Mouse (Mus musculus) erythroblast, adult 5-6 weeks (primary cell): ENCODE measurements around the gene Sppl3. TPM values are rescaled to one million over a fixed set of nuclear protein-coding genes. Genes with fewer than 3 reads are reported as not detected.

ENCODE experiments used
- ATAC-seq: replicated peaks from 2 replicates; pipeline ENCODE4 v1.8.0; 2016; ENCODE audit warnings: moderate number of reproducible peaks, mild to moderate bottlenecking, moderate TSS enrichment, inconsistent platforms; ENCODE audit not compliant: poor library complexity, low FRiP score, severe bottlenecking
- total RNA-seq, 2 experiments: library from RNA; stranded (forward) in 1 of 2; stranded (reverse) in 1 of 2; fragments of 150-400 nt in 1 of 2; fragments of 200-764, 138-1000 nt in 1 of 2; gene quantifications; 2 replicates each; pipeline versions ENCODE4 v1.2.3 to v1.2.4; 2015 to 2017; ENCODE audit warnings: low replicate concordance in 2 of 2

Sppl3 gene
- total RNA-seq, 2 experiments from 2014 or later, result 39.0 to 57.8 TPM

GRCm38 (mm10) chr5:115111156-115111555, 100.2 kb downstream of the Sppl3 start:
- no peak for ATAC-seq

- 0 out of 2 replicates have a peak, but pooled peaks have one; percentile 24 for ATAC-seq
Observed at GRCm38 (mm10) chr5:115113244-115113643, 102.3 kb downstream of the Sppl3 start.

- no peak for ATAC-seq
Observed at GRCm38 (mm10) chr5:115114501-115114900, 103.6 kb downstream of the Sppl3 start.

GRCm38 (mm10) chr5:115116426-115116825, 105.5 kb downstream of the Sppl3 start:
- no peak for ATAC-seq

- no peak for ATAC-seq
Observed at GRCm38 (mm10) chr5:115117467-115117866, 106.5 kb downstream of the Sppl3 start.

- ATAC-seq, result peak; percentile 90
Observed at GRCm38 (mm10) chr5:115118961-115119570, 108.1 kb downstream of the Sppl3 start, which contains the start of gene Acads. Acads (minus strand) TSS chr5:115119346.

GRCm38 (mm10) chr5:115120978-115121377, 110.0 kb downstream of the Sppl3 start:
- ATAC-seq, result no peak

- ATAC-seq, result no peak
Observed at GRCm38 (mm10) chr5:115124690-115125089, 113.8 kb downstream of the Sppl3 start.

- peak; percentile 88 for ATAC-seq
Observed at GRCm38 (mm10) chr5:115125211-115125871, 114.4 kb downstream of the Sppl3 start.

- no peak for ATAC-seq
Observed at GRCm38 (mm10) chr5:115126578-115127312, 115.8 kb downstream of the Sppl3 start.

- no peak for ATAC-seq
Observed at GRCm38 (mm10) chr5:115127421-115128179, 116.7 kb downstream of the Sppl3 start.

GRCm38 (mm10) chr5:115129328-115129727, 118.4 kb downstream of the Sppl3 start:
- no peak for ATAC-seq

GRCm38 (mm10) chr5:115132465-115132864, 121.5 kb downstream of the Sppl3 start:
- no peak for ATAC-seq

- no peak for ATAC-seq
Observed at GRCm38 (mm10) chr5:115133358-115134066, 122.6 kb downstream of the Sppl3 start.

- ATAC-seq, result peak; percentile 93
Observed at GRCm38 (mm10) chr5:115134234-115135165, 123.6 kb downstream of the Sppl3 start, which contains the start of gene Unc119b. Unc119b (minus strand) TSS chr5:115134975.

- no peak for ATAC-seq
Observed at GRCm38 (mm10) chr5:115139124-115139523, 128.2 kb downstream of the Sppl3 start.

GRCm38 (mm10) chr5:115140726-115141125, 129.8 kb downstream of the Sppl3 start:
- ATAC-seq, result no peak

- ATAC-seq, result no peak
Observed at GRCm38 (mm10) chr5:115142166-115142697, 131.3 kb downstream of the Sppl3 start.
